Mouse (Mus musculus): ENCODE data around the gene Tm7sf2.
"Not testable (repeated sequence)": the region's sequence is repeated elsewhere in the genome, so short reads cannot be mapped to it uniquely, and the experiment has no call there.

The Tm7sf2 gene

DNA sequence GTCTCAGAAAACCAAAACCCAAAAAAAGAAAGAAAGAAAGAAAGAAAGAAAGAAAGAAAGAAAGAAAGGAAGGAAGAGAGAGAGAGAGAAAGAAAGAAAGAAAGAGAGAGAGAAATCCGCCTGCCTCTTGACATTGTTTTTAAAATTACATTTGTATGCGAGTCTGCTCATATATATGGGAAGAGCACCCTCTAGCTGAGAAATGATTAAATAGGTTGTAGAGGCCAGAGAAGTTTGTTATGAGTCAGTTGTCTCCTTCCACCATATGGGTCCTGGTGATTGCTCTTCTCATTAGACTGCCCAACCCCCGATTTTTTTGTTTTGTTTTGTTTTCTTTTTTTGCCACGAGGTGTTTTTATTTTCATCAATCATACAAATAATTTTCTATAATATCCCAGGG, 24.1 kb downstream of the Tm7sf2 start:
- DNase-seq (ENCODE audit: low spot score): not testable (repeated sequence)

- DNase-seq (ENCODE audit: low spot score): no peak
These were observed 25.9 kb downstream of the Tm7sf2 start for GRCm38 (mm10) chr19:6042293-6042692.

GRCm38 (mm10) chr19:6040002-6040401, 28.2 kb downstream of the Tm7sf2 start:
- no peak for DNase-seq (ENCODE audit: low spot score)

DNA sequence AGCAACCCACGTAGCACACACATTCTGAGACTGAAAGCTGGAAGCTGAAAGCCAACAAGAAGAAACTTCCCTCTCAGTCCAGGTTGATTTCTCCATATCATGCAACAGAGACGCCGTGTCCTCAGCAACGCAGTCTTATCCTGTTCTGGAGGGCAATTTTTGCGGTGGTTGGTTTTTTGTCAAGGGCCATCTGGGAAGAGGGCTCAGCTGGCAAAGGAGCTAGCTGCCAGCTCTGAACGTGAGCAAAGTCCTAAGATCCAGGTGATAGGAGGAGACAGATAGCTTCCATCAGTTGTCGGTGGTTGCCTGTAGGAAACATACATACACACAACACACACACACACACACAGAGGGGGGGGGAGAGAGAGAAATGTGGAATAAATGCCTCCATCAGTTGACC, 29.8 kb downstream of the Tm7sf2 start:
- DNase-seq (ENCODE audit: low spot score): no peak

DNA sequence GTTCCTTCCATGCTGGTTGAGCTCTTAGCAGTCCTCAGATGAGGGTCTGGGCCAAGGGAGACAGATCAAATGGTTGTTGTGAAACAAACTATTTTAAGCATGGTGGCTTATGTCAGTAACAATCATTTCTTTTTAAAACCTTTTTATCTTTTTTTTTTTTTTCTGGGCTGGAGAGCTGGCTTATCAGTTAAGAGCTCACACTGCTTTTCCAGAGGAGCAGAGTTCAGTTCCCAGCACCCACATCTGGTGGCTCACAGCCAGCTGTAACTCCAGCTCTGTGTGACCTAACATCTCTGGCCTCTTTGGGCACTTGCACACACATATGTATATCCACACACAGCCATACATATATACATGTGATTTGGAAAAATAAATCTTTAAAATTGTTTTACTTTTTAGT, 30.5 kb downstream of the Tm7sf2 start:
- no peak for DNase-seq (ENCODE audit: low spot score)

DNA sequence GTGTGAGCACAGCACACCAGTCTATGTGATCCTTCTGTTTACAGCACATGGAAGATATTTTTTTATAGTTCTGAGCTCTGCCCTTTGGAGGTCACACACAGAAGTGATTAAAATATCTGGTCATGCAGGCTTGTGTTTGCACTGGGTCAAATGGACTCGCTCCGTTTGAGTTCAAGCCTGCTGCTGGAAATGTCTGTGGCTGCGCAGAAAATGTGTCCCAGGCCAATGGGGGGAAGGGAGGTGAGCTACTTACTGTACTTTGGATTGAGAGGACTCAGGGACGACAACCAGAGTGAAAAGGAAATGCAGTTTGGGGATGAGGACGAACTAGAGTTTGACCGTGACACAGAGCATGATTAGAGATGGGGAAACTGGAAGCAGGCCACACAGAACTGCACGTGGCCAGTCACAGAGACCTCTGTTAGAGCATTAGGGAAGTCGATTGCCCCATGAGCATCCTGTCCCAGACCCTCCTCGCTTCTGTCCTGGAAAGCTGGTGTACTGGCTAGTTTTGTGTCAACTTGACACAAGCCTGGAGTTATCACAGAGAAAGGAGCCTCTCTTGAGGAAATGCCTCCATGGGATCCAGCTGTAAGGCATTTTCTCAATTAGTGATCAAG, 32.1 kb downstream of the Tm7sf2 start:
- DNase-seq (ENCODE audit: low spot score): no peak

DNA sequence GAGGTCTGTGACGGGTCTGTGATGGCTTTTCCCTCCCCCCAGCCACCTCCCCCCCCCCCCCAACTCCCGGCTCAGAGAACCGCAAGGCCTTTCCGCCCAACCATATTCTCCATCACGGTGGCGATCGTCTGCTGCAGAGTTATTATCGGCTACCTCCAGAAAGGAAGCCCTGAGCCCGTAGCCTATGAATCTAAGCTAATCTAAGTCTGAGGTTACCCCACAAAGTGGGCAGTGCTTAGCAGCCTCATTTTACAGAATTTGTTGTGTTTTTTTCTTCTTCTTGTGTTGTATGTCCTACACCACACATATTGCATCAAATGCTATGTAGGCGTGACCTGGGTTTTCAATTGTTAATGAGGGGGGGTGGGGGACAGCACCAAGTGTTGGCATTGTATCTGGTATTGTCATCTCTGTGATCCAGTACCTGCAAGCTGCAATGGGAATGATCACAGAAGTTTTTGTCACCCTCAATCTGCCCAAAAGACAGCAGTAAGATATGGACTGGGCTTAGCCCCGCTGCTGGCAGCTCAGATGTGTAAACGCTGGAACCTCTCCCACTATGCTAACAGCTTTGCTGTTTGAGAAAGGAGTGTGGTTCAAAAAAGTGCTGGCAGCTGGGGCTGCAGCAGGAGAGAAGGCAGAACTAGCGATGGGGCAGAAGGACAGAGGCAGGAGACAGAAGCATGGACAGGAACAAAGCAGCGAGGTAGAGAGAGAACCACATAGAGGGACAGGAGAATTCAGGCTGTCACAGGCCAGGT, 37.5 kb downstream of the Tm7sf2 start:
- no peak for DNase-seq (ENCODE audit: low spot score)

DNA sequence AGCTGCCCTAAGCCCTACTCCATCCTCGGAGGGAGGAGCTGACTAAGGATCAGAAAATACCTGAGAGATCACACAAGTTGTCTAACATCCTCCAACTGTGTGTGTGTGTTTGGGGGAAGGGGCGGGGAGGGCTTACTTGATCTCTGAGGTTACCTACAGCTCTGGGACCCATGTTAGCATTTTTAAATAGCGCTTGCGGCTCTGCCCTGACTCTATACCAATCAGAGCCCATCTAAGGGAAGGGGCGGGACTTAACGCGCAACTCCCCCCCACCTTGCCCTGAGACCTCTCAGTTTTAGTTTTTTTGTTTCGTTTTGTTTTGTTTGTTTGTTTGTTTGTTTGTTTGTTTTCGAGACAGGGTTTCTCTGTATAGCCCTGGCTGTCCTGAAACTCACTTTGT, 38.7 kb downstream of the Tm7sf2 start:
- DNase-seq (ENCODE audit: low spot score): no peak

DNA sequence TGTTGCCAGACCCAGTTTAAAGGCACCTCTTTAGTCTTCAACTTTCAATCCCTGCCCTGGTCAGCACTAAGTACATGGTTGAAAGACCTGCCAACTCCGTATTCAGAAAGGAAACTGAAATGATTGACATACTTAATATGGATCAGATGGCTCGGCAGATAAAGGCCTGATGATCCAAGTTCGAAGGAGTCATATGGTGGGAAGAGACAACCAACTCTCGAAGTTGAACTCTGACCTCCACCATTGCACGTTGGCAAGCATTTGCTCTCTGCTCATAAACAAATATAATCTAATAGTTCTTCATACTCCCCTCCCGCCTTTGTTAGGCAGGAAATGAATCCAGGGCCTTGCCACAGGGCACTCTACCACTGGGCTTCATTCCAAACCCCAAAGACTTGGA, 39.2 kb downstream of the Tm7sf2 start:
- DNase-seq (ENCODE audit: low spot score): no peak

- DNase-seq (ENCODE audit: low spot score): no peak
These were observed 44.2 kb downstream of the Tm7sf2 start for GRCm38 (mm10) chr19:6023930-6024329.

- no peak for DNase-seq (ENCODE audit: low spot score)
These were observed 45.1 kb downstream of the Tm7sf2 start for GRCm38 (mm10) chr19:6023059-6023458.

- DNase-seq (ENCODE audit: low spot score): no peak
These were observed 47.9 kb downstream of the Tm7sf2 start for GRCm38 (mm10) chr19:6020276-6020675.

DNA sequence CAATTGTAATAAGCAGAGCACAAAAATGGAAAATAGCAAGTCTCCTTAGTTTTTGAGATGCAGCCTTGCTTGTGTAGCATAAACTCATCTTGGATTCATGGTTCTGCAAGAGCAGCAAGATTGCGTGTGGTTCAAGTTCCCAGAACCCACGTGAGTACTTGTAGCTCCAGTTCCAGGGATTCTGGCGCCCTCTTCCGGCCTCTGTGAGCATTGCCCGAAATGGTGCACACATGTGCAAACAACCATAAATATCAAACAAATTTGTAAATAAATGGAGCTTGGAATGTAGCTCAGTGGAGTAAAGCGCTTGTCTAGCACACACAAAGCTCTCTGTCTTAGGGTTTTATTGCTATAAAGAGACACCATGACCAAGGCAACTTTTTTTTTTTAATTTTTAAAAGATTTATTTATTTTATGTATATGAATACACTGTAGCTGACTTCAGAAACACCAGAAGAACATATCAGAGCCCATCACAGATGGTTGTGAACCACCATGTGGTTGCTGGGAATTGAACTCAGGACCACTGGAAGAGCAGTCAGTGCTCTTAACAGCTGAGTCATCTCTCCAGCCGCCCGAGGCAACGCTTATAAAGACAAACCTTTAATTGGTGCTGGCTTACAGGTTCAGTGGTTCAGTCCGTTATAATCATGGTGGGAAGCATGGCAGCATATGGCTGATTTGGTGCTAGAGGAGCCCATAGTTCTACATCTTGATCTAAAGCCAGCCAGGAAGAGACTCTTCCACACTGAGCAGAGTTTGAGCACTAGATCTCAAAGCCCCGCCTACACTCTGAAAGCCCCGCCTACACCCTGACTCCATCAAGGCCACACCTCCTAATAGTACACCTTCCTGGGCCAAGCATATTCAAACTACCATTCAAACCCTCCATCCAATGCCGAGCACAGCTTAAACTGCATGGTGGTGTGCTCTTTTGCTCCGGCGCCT, 49.8 kb downstream of the Tm7sf2 start:
- DNase-seq (ENCODE audit: low spot score): peak; percentile 89

DNA sequence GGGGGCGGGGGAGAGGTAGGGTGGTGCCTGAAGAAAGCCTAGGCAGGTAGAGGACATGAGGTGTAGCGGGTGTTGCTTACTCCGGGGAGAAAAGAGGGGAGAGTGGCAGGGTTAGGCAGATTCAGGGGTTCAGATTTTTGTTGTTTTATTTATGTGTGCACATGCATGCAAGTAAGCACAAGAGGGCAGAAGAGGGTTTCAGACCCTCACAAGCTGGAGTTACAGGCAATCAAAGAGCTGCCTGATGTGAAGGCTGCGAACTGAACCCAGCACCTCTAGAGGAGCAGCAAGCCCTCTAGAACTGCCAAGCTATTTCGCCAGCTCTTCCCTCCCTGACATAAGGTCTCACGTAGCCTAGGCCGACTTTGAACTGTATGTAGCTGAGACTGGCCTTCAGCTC, 51.6 kb downstream of the Tm7sf2 start:
- peak; percentile 50 for DNase-seq (ENCODE audit: low spot score)

DNA sequence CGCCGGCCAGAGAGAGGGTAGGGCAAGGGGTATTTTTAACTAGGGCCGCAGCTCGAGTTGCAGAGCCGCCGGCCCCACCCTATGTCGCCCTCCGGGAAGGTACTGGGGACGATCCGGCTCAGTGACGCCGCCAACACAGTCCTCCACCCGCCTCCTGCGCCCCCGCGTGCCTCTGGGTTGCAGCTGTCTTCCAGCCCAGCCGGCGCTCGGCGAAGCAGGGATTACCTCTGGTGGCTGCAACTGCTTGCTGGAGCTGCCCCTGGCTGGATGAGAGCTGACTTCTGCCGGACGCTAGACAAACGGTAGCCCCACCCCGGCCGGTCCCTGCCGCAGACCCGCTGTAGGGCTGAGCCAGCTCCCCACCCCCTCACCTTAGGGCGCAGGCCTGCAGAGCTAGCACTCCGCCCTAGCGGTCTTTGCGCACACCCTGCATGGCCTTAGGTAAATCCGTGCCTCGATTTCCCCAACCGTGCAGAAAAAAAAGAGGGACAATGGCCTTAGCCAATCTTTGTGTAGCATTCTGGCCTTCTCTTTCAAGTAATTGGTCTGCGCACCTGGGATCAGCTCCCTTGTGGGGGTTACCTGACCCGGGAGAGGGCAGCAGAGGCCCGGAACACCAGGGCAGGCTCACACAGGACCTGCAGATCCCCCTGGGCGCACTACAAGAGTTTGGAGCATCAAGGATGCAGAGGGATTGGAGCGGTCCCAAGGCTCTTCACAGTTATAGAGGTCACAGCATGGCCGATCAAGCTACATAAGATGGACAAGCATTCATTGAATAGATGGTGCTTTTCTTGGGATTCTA, 52.5 kb downstream of the Tm7sf2 start, which contains the start of gene Capn1:
TSS of gene Capn1 (minus strand) at position 387 of the 805 bp plus-strand sequence.
- DNase-seq (ENCODE audit: low spot score): peak; percentile 81

DNA sequence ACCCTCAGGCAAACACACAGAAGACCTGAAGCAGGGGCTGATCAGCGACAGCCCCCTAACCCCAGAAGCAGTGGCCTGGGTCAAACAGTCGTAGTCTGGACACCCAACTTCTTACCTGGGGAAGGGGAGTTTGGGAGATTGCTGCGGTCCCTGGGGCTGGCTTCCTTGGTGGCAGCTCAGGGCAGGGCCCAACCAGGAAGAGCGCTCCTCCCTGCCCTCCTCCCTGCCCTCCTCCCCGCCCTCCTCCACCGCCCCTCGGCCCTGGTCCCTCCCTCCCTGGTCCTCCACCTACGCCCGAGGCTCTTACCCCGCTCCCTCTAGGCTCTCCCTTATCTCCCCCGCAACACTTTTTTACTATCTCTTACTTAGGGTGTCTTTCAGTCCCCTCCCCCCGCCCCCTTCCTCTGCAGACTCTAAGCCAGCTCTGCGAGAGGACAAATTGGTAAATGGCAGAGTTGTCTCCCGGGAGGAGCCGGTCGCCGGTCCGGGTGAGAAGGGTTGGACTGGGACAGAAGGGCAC, 53.1 kb downstream of the Tm7sf2 start:
- peak; percentile 53 for DNase-seq (ENCODE audit: low spot score)

GRCm38 (mm10) chr19:6013691-6014090, 54.5 kb downstream of the Tm7sf2 start:
- DNase-seq (ENCODE audit: low spot score): no peak
